Mouse (Mus musculus) midbrain, embryonic 10.5 days (tissue): Measurements from ENCODE around the gene Cep295nl. TPM values are rescaled to one million over a fixed set of nuclear protein-coding genes. Genes with fewer than 3 reads are reported as not detected.

ENCODE experiments used
- DNase-seq: peaks from one replicate; pipeline ENCODE4 v3.0.0-alpha.2; 2017; ENCODE audit warnings: low spot score
- H3K27ac ChIP-seq: fragments of 300-500 bp; sonication (generic); replicated peaks from 2 replicates; pipeline ENCODE4 v1.5.1; 2016; ENCODE audit warnings: mild to moderate bottlenecking
- H3K27me3 ChIP-seq: fragments of 300-500 bp; sonication (generic); 2 replicates; pipeline ENCODE4 v1.6.1; 2016; ENCODE audit warnings: low read depth, mild to moderate bottlenecking; ENCODE audit not compliant: poor library complexity, severe bottlenecking
- H3K36me3 ChIP-seq: fragments of 300-500 bp; sonication (generic); 2 replicates; pipeline ENCODE4 v1.6.1; 2016; ENCODE audit warnings: mild to moderate bottlenecking, moderate library complexity
- H3K4me1 ChIP-seq: fragments of 300-500 bp; sonication (generic); 2 replicates; pipeline ENCODE4 v1.6.1; 2016
- H3K4me3 ChIP-seq: fragments of 300-500 bp; sonication (generic); 2 replicates; pipeline ENCODE4 v1.5.1; 2016; ENCODE audit warnings: mild to moderate bottlenecking, moderate library complexity
- H3K9me3 ChIP-seq: fragments of 300-500 bp; sonication (generic); replicated peaks from 2 replicates; pipeline ENCODE4 v1.6.1; 2016; ENCODE audit warnings: mild to moderate bottlenecking
- WGBS: fragments of 180-500 bp; shearing (Covaris S2); methylation state at CpG from one replicate; pipeline ENCODE4 v1.1.7; 2016; 5-methylcytosine and 5-hydroxymethylcytosine counted together
- polyA plus RNA-seq: library from polyadenylated mRNA; unstranded; fragments of >200 nt; fragmentation: Nextera tagmentation; extraction: Ambion mirVana; gene quantifications from 2 replicates; pipeline ENCODE4 v1.2.1, GENCODE M21; 2016

Gene Cep295nl
- polyA plus RNA-seq, 1 experiment from 2014 or later, result 0.21 TPM

DNA sequence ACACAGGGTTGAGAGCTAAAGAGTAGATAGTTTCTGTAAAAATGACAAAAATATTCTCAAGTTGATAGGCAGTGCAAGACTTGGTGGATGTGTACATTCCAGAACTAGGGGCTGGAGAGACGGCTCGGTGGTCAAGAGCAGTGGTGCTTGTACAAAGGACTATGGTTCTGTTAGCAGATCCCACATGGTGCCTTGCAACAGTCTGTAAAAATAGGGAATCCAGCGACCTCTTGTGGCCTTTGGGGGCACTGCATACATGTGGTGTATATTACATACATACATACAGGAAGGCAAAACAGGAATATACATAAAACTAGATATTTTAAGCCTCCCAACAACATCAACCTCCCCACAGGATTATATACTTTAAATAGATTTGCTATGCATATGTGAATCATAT is 26.0 kb upstream of the Cep295nl start:
- no peaks in the 10 kb centered on the region for H3K27me3 ChIP-seq
- no peaks in the 10 kb centered on the region; the same call in 1 of the 2 replicates for H3K9me3 ChIP-seq
- no peak overlapping the region for H3K27ac ChIP-seq
- DNase-seq, result no peak
- WGBS, result 60% methylated on average over 3 of the region's 3 CpGs
- no peak overlapping the region for H3K4me3 ChIP-seq
- H3K36me3 ChIP-seq, result no peaks in the 10 kb centered on the region
- H3K4me1 ChIP-seq, result peaks cover 13% of the 10 kb centered on the region

GRCm38 (mm10) chr11:118366559-118366958 is 24.3 kb upstream of the Cep295nl start:
- Histone ChIP-seq H3K27ac (no peak overlapping the region), H3K4me1 (peaks cover 28% of the 10 kb centered on the region), H3K9me3 (no peaks in the 10 kb centered on the region; the same call in 1 of the 2 replicates), H3K27me3 (peaks cover 9% of the 10 kb centered on the region; the same call in 1 of the 2 replicates), H3K36me3 (no peaks in the 10 kb centered on the region), H3K4me3 (no peak overlapping the region)
- WGBS, result 83% methylated on average over 8 of the region's 8 CpGs
- no peak for DNase-seq

- H3K27ac ChIP-seq, result no peak overlapping the region
- H3K27me3 ChIP-seq, result peaks cover 9% of the 10 kb centered on the region; the same call in 1 of the 2 replicates
- H3K36me3 ChIP-seq, result no peaks in the 10 kb centered on the region
- H3K9me3 ChIP-seq, result no peaks in the 10 kb centered on the region; the same call in 1 of the 2 replicates
- DNase-seq, result no peak
- H3K4me3 ChIP-seq, result no peak overlapping the region
- H3K4me1 ChIP-seq, result peaks cover 28% of the 10 kb centered on the region
- WGBS, result 67% methylated on average over 3 of the region's 3 CpGs
Measured at GRCm38 (mm10) chr11:118366108-118366507, 23.8 kb upstream of the Cep295nl start.

GRCm38 (mm10) chr11:118365171-118365570 is 22.9 kb upstream of the Cep295nl start:
- Histone ChIP-seq H3K4me3 (no peak overlapping the region), H3K4me1 (peaks cover 30% of the 10 kb centered on the region), H3K9me3 (no peaks in the 10 kb centered on the region; the same call in 1 of the 2 replicates), H3K27me3 (peaks cover 9% of the 10 kb centered on the region; the same call in 1 of the 2 replicates), H3K36me3 (no peaks in the 10 kb centered on the region), H3K27ac (no peak overlapping the region)
- WGBS, result 74% methylated on average over 7 of the region's 7 CpGs
- peak; percentile 25 for DNase-seq

- Histone ChIP-seq H3K9me3 (no peaks in the 10 kb centered on the region; the same call in 1 of the 2 replicates), H3K4me1 (peaks cover 30% of the 10 kb centered on the region), H3K27me3 (peaks cover 9% of the 10 kb centered on the region; the same call in 1 of the 2 replicates), H3K27ac (no peak overlapping the region), H3K36me3 (no peaks in the 10 kb centered on the region), H3K4me3 (no peak overlapping the region)
- no peak for DNase-seq
- WGBS, result 87% methylated on average over 4 of the region's 4 CpGs
Measured at GRCm38 (mm10) chr11:118364021-118364420, 21.7 kb upstream of the Cep295nl start.

DNA sequence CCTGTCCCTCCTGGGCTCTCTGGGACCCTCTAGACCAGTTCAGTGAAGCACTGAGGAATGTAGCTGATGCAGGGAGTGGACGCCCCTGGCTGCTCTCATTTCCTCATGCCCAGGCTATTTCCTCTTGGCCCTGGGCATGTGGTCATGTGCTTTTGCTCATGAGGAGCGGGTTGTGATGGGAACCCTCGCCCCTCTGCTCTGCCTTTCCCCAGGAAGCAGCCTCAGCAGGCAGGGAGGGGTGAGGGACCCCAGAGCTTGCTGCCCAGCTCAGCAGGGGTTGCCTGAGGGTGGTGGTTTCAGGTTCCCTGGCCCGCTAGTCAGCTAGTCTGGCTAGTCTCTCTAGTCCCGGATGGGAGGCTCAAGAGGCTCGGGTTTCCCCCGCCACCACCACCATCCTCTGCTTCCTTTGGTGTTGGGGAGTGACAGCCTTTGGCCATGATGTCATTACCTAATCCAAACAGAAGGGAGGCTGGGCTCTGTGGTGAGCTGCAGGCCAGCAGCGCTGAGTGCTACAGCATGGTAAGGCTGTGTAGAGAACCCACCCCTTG is 20.7 kb upstream of the Cep295nl start:
- no peaks in the 10 kb centered on the region for H3K9me3 ChIP-seq
- H3K4me1 ChIP-seq, result peaks cover 30% of the 10 kb centered on the region
- peaks cover 9% of the 10 kb centered on the region; the same call in 1 of the 2 replicates for H3K27me3 ChIP-seq
- H3K36me3 ChIP-seq, result no peaks in the 10 kb centered on the region
- 0 out of 2 replicates have a peak overlapping the region, but pooled peaks have one; percentile 16 for H3K4me3 ChIP-seq
- H3K27ac ChIP-seq, result peak overlapping the region; percentile 71
- WGBS, result 10% methylated on average over 8 of the region's 8 CpGs
- DNase-seq, result peak; percentile 43

- Histone ChIP-seq H3K9me3 (no peaks in the 10 kb centered on the region), H3K27ac (peak overlapping the region; percentile 71), H3K4me3 (no peak overlapping the region), H3K4me1 (peaks cover 30% of the 10 kb centered on the region), H3K36me3 (no peaks in the 10 kb centered on the region), H3K27me3 (peaks cover 9% of the 10 kb centered on the region; the same call in 1 of the 2 replicates)
- WGBS, result 77% methylated on average over 1 of the region's 1 CpGs
- no peak for DNase-seq
Measured at GRCm38 (mm10) chr11:118362501-118362900, 20.2 kb upstream of the Cep295nl start.

DNA sequence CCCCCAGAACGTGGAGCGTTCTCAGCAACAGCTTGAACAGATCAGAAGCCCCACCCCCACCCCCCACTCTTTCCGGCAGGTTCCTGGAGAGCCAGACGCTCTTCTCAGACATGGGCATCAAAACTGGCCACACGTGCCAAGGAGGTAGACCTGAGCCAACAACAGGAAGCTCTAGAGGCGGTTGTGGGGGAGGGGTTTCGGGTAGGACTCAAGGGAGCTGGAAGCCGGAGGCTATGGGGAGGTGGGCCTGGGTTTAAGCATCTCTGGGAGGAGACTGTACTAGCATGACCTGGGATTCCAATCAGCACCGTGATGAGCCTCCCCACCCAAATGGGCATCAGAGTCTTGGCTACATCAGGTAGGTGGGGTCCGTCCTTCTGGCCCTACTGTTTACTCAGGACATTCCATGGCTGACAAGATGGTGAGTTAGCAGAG is 18.6 kb upstream of the Cep295nl start:
- 80% methylated on average over 10 of the region's 10 CpGs for WGBS

DNA sequence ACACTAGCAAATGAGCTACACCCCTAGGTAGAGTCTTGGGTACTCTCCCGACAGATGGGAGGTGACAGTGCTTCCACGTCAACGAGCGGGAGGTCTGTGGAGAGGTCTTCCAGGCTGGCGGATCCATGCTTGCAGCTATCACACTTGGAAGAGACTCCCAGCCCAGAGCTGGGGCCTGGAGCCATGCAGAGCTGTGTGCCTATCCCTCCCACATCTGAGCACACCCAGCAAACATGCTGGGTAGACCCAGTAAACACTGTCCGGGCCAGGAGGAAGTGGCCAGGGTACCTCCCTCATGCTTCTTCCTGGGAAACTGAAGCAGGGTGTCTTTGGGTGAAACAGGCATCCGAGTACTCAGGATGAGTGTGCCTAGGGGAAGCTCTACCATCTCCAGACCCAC is 18.2 kb upstream of the Cep295nl start:
- Histone ChIP-seq H3K4me1 (peaks cover 32% of the 10 kb centered on the region), H3K9me3 (no peaks in the 10 kb centered on the region), H3K36me3 (no peaks in the 10 kb centered on the region), H3K27me3 (peaks cover 14% of the 10 kb centered on the region; the same call in 1 of the 2 replicates), H3K4me3 (no peak overlapping the region), H3K27ac (no peak overlapping the region)
- no peak for DNase-seq
- 83% methylated on average over 7 of the region's 7 CpGs for WGBS

More for the DNA sequence above, 18.6 kb upstream of the Cep295nl start:
- H3K4me3 ChIP-seq, result no peak overlapping the region
- no peaks in the 10 kb centered on the region for H3K36me3 ChIP-seq
- no peak for DNase-seq
- H3K9me3 ChIP-seq, result no peaks in the 10 kb centered on the region
- peaks cover 13% of the 10 kb centered on the region; the same call in 1 of the 2 replicates for H3K27me3 ChIP-seq
- peaks cover 28% of the 10 kb centered on the region for H3K4me1 ChIP-seq
- no peak overlapping the region for H3K27ac ChIP-seq

- Histone ChIP-seq H3K4me3 (peak within 1 kb of the TSS; percentile 87), H3K9me3 (no peaks in the 10 kb centered on the region), H3K36me3 (0 out of 2 replicates have a peak, but pooled peaks cover 5% of the 10 kb centered on the region), H3K27me3 (peaks cover 23% of the 10 kb centered on the region; the same call in 1 of the 2 replicates), H3K27ac (peak within 1 kb of the TSS; percentile 95), H3K4me1 (peaks cover 32% of the 10 kb centered on the region)
- no peak for DNase-seq
- WGBS, result 29% methylated on average over 6 of the region's 6 CpGs
Measured at GRCm38 (mm10) chr11:118355640-118356039, 13.3 kb upstream of the Cep295nl start, which contains the start of gene Timp2. Gene Timp2 (minus strand): TSS chr11:118355740.

GRCm38 (mm10) chr11:118355205-118355604 is 12.9 kb upstream of the Cep295nl start:
- H3K4me3 ChIP-seq, result peak overlapping the region; percentile 87

DNA sequence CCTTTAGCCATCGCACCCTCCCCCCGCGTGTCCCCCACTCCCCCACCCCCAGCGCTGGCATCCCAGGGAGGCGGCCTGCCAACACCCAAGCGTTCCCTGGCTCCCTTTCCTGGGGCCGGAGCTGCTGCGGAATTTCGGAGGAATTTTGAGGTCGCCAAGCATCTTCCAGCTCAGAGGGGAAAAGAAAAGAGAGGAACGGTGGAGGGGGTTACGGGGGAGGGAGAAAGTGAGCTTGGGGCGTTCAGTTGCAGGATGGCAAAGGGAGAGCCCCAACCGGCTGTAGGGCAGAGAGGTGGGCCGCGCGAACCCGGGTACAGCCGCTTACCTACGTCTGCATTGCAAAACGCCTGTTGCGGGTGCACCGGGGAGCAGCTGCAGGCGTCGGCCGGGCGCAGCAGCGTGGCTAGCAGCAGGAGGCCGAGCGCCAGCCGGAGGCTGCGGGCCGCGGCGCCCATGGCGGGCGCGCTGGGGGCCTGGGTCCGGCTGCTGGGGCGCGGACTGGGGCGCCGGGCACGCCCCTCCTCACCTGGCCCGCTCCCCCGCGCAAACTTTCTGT is 12.4 kb upstream of the Cep295nl start:
- H3K36me3 ChIP-seq, result 0 out of 2 replicates have a peak, but pooled peaks cover 5% of the 10 kb centered on the region
- peaks cover 23% of the 10 kb centered on the region; the same call in 1 of the 2 replicates for H3K27me3 ChIP-seq
- peak overlapping the region; percentile 87 for H3K4me3 ChIP-seq
- WGBS, result under 1% methylated on average over 45 of the region's 47 CpGs
- H3K9me3 ChIP-seq, result no peaks in the 10 kb centered on the region
- H3K4me1 ChIP-seq, result peaks cover 32% of the 10 kb centered on the region
- peak overlapping the region; percentile 95 for H3K27ac ChIP-seq
- no peak for DNase-seq

More at GRCm38 (mm10) chr11:118355205-118355604, 12.9 kb upstream of the Cep295nl start:
- Histone ChIP-seq H3K4me1 (peaks cover 32% of the 10 kb centered on the region), H3K27ac (peak overlapping the region; percentile 95), H3K36me3 (0 out of 2 replicates have a peak, but pooled peaks cover 5% of the 10 kb centered on the region), H3K27me3 (peaks cover 23% of the 10 kb centered on the region; the same call in 1 of the 2 replicates), H3K9me3 (no peaks in the 10 kb centered on the region)
- peak; percentile 85 for DNase-seq
- WGBS, result under 1% methylated on average over 41 of the region's 43 CpGs

DNA sequence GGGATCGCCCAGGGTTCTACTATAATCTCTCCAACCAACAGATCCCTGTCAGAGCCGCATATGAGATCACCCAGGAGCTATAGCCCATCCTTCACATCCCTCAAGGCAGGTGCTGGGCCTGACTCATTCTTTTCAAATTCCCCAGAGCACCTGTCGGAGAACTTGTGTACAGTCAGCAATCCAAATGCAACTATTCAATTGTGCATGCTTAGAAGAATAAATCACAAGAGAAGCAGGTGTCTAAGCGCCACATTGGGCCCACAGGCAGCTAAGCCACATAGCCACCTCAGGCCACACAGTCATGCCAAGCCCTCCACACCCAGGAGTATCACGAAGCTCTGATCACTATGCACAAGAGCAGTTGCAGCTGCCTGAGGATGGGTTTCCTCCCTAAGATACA is 7.2 kb upstream of the Cep295nl start:
- Histone ChIP-seq H3K9me3 (no peaks in the 10 kb centered on the region), H3K27ac (no peak overlapping the region), H3K4me3 (no peak overlapping the region), H3K27me3 (peaks cover 17% of the 10 kb centered on the region; the same call in 1 of the 2 replicates), H3K4me1 (peaks cover 25% of the 10 kb centered on the region), H3K36me3 (0 out of 2 replicates have a peak, but pooled peaks cover 5% of the 10 kb centered on the region)
- no peak for DNase-seq
- 91% methylated on average over 5 of the region's 5 CpGs for WGBS
